Mouse (Mus musculus) spleen, postnatal 4 days (tissue): Measurements from ENCODE around the gene Sept11.
A peak's percentile ranks its signal among the peaks of the same experiment; 100 is the strongest.

Experiments
- DNase-seq, 2 experiments: peaks; one replicate each; pipeline ENCODE4 v3.0.0; 2022; ENCODE audit warnings: low spot score in 2 of 2

Sept11 gene

GRCm38 (mm10) chr5:93126930-93127562 is 33.8 kb downstream of the Sept11 start:
- DNase-seq, result no peak

DNA sequence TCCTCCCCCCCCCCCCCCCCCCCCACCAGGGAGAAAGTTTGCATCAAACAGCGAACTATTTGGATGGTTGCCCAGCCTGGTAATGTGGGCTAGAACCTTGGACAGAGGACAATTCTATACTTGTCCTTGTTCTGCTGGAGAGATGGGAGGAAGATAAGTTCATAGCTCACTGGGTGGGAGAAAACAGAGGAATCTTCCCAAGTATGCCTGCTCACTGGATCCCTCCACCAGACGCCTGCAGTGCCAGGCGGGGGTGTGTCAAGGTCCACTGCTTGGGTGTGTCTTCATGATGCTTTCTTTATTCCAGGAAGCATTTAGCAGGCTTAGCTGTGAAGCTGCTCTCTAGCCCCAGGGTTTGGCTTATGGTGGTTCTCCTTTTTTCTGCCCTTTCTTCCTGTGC is 34.5 kb downstream of the Sept11 start:
- DNase-seq, result no peak

- DNase-seq, result no peak
Observed at GRCm38 (mm10) chr5:93128765-93129164, 35.5 kb downstream of the Sept11 start.

- DNase-seq, result no peak
Observed at GRCm38 (mm10) chr5:93129953-93130352, 36.7 kb downstream of the Sept11 start.

DNA sequence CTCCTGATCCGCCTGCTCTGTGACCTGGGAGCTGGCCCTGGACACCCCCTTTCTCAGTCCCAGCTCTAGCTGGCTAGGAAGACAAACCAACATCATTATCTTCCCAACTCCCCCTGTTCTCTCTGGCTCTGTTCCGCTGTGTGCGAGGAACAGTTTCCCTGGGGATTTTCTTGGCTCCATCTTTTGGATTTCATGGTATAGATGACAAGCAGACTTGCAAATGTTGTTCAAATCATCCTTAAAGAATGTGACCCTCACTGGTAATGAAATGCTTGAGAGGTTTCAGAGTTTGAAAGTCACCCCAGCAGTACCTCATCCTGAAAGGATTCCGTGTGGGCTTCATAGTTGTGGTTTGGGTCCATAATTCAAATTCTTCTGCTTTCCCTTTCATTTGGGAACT is 38.2 kb downstream of the Sept11 start:
- no peak for DNase-seq

- no peak for DNase-seq
Observed at GRCm38 (mm10) chr5:93133445-93134244, 40.4 kb downstream of the Sept11 start.

DNA sequence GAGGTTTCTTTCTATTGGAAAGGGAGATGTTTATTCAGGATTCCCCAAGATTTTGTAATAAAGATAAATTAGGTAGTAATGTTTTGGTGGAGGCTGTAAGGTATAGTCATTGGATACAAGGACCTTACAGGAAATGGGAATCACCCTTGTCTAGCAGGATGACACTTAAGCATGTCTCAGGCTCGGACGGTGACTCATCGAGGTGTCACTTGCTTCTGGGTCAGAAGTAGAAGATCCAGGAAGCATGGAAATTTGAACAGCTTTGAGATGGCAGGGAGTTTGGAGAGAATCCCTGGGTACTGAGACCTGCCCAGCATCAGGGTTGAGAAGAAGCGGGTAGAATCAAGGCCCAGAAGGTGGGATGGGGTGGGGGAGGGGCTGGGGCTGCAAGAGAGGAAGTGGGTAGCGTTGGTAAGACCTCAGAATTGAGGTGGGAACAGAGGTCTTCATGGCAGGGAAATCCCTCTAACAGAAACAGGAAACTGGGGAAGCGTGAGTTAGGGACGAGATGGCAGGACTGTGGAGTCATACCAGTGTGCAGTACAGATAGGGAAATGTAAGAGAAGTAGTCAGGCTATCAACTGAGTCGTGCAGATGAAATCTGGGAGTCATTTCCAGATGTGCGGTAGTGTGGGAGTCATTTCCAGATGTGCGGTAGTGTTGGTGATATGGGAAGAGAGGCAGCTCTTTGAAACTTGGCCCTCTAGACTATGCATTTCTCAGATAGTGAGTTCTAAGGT is 42.3 kb downstream of the Sept11 start:
- no peak for DNase-seq

GRCm38 (mm10) chr5:93136956-93137586 is 43.8 kb downstream of the Sept11 start:
- peak; percentile 56 to 64 for DNase-seq

DNA sequence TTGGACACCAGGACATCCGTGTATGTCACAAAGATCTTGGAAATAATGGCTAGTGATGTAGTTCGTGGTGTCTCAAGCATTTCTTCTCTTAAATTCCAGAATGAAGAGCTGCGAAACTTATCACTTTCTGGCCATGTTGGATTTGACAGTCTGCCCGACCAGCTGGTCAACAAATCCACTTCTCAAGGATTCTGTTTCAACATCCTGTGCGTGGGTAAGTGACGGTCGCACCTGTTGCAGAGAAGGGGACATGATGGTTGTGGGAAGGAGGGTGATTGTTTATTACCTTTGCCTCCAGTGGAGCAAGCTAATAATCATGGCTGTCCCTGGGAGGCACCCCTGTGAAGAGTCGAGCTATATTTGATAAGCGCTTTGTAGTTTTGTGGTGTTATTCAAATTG is 46.1 kb downstream of the Sept11 start:
- DNase-seq, result no peak

GRCm38 (mm10) chr5:93140747-93141146 is 47.5 kb downstream of the Sept11 start:
- no peak for DNase-seq

GRCm38 (mm10) chr5:93143360-93144091 is 50.3 kb downstream of the Sept11 start:
- no peak for DNase-seq

DNA sequence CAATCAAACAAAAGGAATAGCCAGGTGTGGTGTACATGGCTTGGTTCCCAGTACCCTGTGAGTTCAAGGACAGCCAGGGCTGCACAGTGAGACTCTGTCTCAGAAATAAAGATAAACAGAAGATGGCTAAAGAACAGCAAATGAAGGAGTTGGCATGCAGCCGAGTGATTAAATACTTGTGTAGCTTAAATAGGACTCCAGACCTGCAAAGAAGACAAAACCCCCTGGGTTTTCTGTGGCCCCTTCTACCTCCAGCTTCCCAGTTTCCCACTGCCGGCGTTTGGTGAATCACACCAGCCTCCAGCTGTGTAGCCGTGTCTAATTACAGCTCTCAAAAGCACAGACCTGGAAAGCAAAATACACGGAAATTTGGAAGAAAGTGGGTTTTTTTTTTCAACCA is 51.6 kb downstream of the Sept11 start:
- DNase-seq, result no peak

DNA sequence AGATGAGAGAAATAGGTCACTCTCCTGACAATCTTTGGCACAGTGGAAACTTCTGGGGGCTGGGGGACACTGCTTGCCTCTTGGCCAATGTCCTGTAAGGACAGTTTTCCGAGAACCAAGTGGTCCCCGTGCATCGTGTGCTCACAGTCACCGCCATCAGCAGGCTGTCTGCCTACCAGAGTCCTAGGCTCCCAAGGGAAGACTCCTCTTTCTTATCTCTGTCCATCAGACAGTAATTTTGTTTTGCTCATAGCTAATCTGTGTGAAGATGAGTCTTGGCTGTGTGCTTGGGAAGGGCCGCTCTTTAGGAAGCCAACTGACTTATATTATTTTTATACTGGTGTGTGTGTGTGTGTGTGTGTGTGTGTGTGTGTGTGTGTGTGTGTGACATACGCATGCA is 52.3 kb downstream of the Sept11 start:
- no peak for DNase-seq

- DNase-seq, result no peak
Observed at GRCm38 (mm10) chr5:93149969-93150777, 56.9 kb downstream of the Sept11 start.

GRCm38 (mm10) chr5:93151985-93152384 is 58.7 kb downstream of the Sept11 start:
- no peak for DNase-seq

GRCm38 (mm10) chr5:93152451-93152850 is 59.2 kb downstream of the Sept11 start:
- peak; percentile 41 to 67 for DNase-seq

DNA sequence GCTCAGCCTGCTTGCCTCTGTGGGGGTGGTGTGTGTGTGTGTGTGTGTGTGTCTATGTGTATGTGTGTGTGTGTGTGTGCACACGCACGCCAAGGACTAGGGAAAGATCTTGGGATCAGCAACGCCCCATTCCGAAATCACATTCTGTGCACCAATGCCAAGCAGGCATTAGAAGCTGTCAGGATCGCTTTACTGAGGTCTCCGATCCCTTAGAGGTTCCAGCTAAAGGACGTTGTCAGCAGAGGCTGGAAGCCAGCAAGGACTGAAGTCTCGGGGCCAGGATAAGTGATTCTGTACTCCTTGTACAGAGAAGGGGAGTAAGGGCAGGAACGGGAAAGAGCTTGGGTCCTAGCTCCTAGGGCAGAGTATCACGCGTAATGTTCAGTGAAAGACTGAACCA is 61.2 kb downstream of the Sept11 start:
- DNase-seq, result no peak

DNA sequence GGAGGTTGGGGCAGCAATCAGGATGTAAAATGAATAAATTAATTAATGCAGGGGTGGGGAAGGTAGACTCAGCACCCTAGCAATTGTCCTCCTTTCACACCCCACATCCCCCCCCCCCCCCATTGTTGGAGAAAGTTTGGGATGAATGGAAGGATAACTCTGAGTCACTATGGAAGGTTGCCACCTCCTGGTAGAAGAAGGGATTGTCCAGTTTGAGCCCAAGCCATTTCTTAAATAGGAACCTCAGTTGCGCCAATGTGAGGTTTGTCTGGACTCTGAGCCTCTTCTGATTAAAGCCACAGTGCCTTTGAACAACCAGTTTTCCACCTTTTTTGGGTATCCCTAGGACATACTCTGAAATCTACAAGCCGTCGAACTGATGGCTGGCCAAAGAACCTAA is 70.3 kb downstream of the Sept11 start:
- DNase-seq, result no peak

DNA sequence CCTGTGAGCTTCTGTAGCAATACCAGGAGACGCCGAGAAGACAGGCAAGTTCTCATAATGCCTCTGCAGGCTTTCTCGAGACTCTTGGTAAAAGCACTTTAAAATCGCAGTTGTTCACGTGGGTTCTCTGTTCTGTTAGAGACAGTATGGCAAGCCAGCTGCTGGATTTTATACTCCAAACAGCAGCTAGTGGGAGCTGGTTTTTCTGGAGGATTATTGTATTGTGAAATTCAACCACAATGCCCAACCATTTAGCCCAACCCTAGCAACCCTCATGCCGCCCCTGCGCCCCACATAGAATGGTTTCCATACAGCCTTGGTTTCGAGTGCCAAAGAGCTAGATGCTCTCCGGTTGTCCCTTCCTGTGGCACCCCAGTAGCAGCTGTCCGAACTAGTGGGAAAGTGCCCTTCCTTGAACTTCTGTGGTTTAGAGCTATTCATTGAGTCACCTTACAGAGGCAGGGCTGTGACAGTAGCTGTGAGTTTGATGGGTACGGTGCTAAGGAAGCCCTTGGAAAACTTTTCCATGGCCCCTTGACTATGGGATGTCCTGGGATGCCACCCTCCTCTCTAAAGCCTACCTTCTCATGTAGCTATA is 74.8 kb downstream of the Sept11 start:
- DNase-seq, result no peak

DNA sequence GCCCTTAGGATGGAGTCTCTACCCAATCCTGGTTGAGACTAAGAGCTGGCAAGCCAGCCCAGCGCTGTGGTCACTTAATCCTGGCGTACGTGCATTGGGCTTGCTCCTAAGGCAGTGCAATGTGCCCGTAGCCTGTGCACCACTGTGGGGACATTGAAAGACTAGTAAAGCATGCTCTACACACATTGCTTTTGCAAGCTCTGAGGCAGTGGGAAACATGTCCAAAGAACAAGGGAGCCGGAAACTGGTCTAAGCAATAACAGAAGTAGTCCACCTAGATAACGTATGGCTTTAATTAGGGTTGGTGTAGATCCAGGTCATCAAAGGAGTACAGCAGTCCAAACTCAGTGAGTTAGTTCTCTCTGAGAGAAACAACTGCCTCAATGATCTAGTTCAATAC is 75.4 kb downstream of the Sept11 start:
- no peak for DNase-seq
